Mouse (Mus musculus) intestine, postnatal 0 days (tissue): Measurements from ENCODE around the gene Acbd3. TPM values are rescaled to one million over a fixed set of nuclear protein-coding genes. Genes with fewer than 3 reads are reported as not detected.

ENCODE experiments used
- ATAC-seq: fragments of 200-750 bp; cut with Nextera tagmentation; 2 replicates; pipeline ENCODE4 v1.8.0; 2017; ENCODE audit warnings: mild to moderate bottlenecking, moderate TSS enrichment, moderate library complexity
- H3K27ac ChIP-seq: fragments of 300-500 bp; sonication (generic); 2 replicates; pipeline ENCODE4 v1.5.1; 2014; ENCODE audit warnings: mild to moderate bottlenecking, low read depth, low read length, moderate library complexity
- H3K27me3 ChIP-seq: fragments of 300-500 bp; sonication (generic); replicated peaks from 2 replicates; pipeline ENCODE4 v1.6.1; 2014; ENCODE audit warnings: low read length, mixed read lengths; ENCODE audit not compliant: control insufficient read depth, insufficient read depth
- H3K36me3 ChIP-seq: fragments of 300-500 bp; sonication (generic); 2 replicates; pipeline ENCODE4 v1.6.1; 2014; ENCODE audit warnings: mild to moderate bottlenecking, moderate library complexity; ENCODE audit not compliant: control insufficient read depth, insufficient read depth
- H3K4me1 ChIP-seq: fragments of 300-500 bp; sonication (generic); replicated peaks from 2 replicates; pipeline ENCODE4 v1.6.1; 2014; ENCODE audit warnings: antibody characterized with exemption, low read length, mixed read lengths; ENCODE audit not compliant: control insufficient read depth, insufficient read depth
- H3K4me2 ChIP-seq: fragments of 300-500 bp; sonication (generic); replicated peaks from 2 replicates; pipeline ENCODE4 v1.6.1; 2014; ENCODE audit warnings: low read depth, mild to moderate bottlenecking, moderate library complexity
- H3K4me3 ChIP-seq: fragments of 300-500 bp; sonication (generic); 2 replicates; pipeline ENCODE4 v1.5.1; 2014; ENCODE audit warnings: low read depth, low read length
- H3K9ac ChIP-seq: fragments of 300-500 bp; sonication (generic); 2 replicates; pipeline ENCODE4 v1.6.1; 2014; ENCODE audit warnings: mild to moderate bottlenecking, low read depth, low read length
- H3K9me3 ChIP-seq: fragments of 300-500 bp; sonication (generic); 2 replicates; pipeline ENCODE4 v1.6.1; 2016; ENCODE audit warnings: mixed run types; ENCODE audit not compliant: control insufficient read depth
- CTCF ChIP-seq: sonication (generic); IDR thresholded peaks from 2 replicates; pipeline ENCODE4 v1.5.1; 2016; ENCODE audit warnings: low read depth, mild to moderate bottlenecking, control low read depth, antibody characterized with exemption, moderate library complexity
- WGBS: fragments of 180-500 bp; shearing (Covaris S2); extraction: QIAGEN DNeasy Blood & Tissue Kit; methylation state at CpG from one replicate; pipeline ENCODE4 v1.1.7; 2014; 5-methylcytosine and 5-hydroxymethylcytosine counted together
- polyA plus RNA-seq: library from polyadenylated mRNA; unstranded; fragments of >200 nt; fragmentation: Nextera tagmentation; extraction: Ambion mirVana; gene quantifications from 2 replicates; pipeline ENCODE4 v1.2.1, GENCODE M21; 2015

Gene Acbd3
- polyA plus RNA-seq, 1 experiment from 2014 or later: 16.9 TPM

- H3K27ac ChIP-seq: peak overlapping the region; percentile 90
- 43% methylated on average over 3 of the region's 3 CpGs for WGBS
- ATAC-seq: peak; percentile 81
- no peaks in the 10 kb centered on the region for H3K27me3 ChIP-seq
- peaks cover 16% of the 10 kb centered on the region for H3K36me3 ChIP-seq
- H3K9ac ChIP-seq: no peak overlapping the region
- peaks cover 6% of the 10 kb centered on the region; the same call in 1 of the 2 replicates for H3K4me1 ChIP-seq
- H3K4me3 ChIP-seq: no peak overlapping the region
- H3K9me3 ChIP-seq: no peaks in the 10 kb centered on the region
- TF ChIP-seq CTCF: peak; percentile 64
- H3K4me2 ChIP-seq: peak overlapping the region; percentile 14; the same call in 1 of the 2 replicates
Observed at GRCm38 (mm10) chr1:180757252-180757955, 31.6 kb downstream of the Acbd3 start.

GRCm38 (mm10) chr1:180757956-180758520 lies 32.2 kb downstream of the Acbd3 start:
- no peak for TF ChIP-seq CTCF
- WGBS: 60% methylated on average over 7 of the region's 7 CpGs
- peak; percentile 97 for ATAC-seq
- peaks cover 10% of the 10 kb centered on the region for H3K36me3 ChIP-seq
- H3K4me1 ChIP-seq: peaks cover 6% of the 10 kb centered on the region; the same call in 1 of the 2 replicates
- H3K27me3 ChIP-seq: no peaks in the 10 kb centered on the region
- 0 out of 2 replicates have a peak overlapping the region, but pooled peaks have one; percentile 31 for H3K9ac ChIP-seq
- no peak overlapping the region for H3K4me3 ChIP-seq
- peak overlapping the region; percentile 90 for H3K27ac ChIP-seq
- no peaks in the 10 kb centered on the region for H3K9me3 ChIP-seq
- peak overlapping the region; percentile 14; the same call in 1 of the 2 replicates for H3K4me2 ChIP-seq

- H3K4me1 ChIP-seq: peaks cover 6% of the 10 kb centered on the region; the same call in 1 of the 2 replicates
- no peaks in the 10 kb centered on the region for H3K27me3 ChIP-seq
- no peak; the same call in 1 of the 2 replicates for ATAC-seq
- no peak for TF ChIP-seq CTCF
- no peaks in the 10 kb centered on the region for H3K36me3 ChIP-seq
- WGBS: 43% methylated on average over 11 of the region's 11 CpGs
- peak overlapping the region; percentile 24; the same call in 1 of the 2 replicates for H3K27ac ChIP-seq
- H3K4me2 ChIP-seq: no peak overlapping the region
- H3K9ac ChIP-seq: no peak overlapping the region
- no peak overlapping the region for H3K4me3 ChIP-seq
- no peaks in the 10 kb centered on the region for H3K9me3 ChIP-seq
Observed at GRCm38 (mm10) chr1:180762180-180762579, 36.3 kb downstream of the Acbd3 start.

GRCm38 (mm10) chr1:180762679-180763078 lies 36.8 kb downstream of the Acbd3 start:
- ATAC-seq: 0 out of 2 replicates have a peak, but pooled peaks have one; percentile 11
- Histone ChIP-seq H3K27me3 (no peaks in the 10 kb centered on the region), H3K36me3 (no peaks in the 10 kb centered on the region), H3K4me2 (no peak overlapping the region), H3K4me1 (peaks cover 6% of the 10 kb centered on the region; the same call in 1 of the 2 replicates), H3K4me3 (no peak overlapping the region), H3K27ac (peak overlapping the region; percentile 24; the same call in 1 of the 2 replicates), H3K9me3 (no peaks in the 10 kb centered on the region), H3K9ac (no peak overlapping the region)
- WGBS: 62% methylated on average over 8 of the region's 8 CpGs
- no peak for TF ChIP-seq CTCF

- peak overlapping the region; percentile 40 for H3K4me3 ChIP-seq
- peak overlapping the region; percentile 79 for H3K4me2 ChIP-seq
- H3K4me1 ChIP-seq: peaks cover 4% of the 10 kb centered on the region; the same call in 1 of the 2 replicates
- TF ChIP-seq CTCF: no peak
- no peaks in the 10 kb centered on the region for H3K36me3 ChIP-seq
- H3K27ac ChIP-seq: no peak overlapping the region
- H3K9me3 ChIP-seq: no peaks in the 10 kb centered on the region
- no peaks in the 10 kb centered on the region for H3K27me3 ChIP-seq
- ATAC-seq: no peak
- WGBS: 14% methylated on average over 14 of the region's 14 CpGs
- no peak overlapping the region for H3K9ac ChIP-seq
Observed at GRCm38 (mm10) chr1:180763307-180763706, 37.5 kb downstream of the Acbd3 start.

- WGBS: 1% methylated on average over 11 of the region's 11 CpGs
- H3K27me3 ChIP-seq: no peaks in the 10 kb centered on the region
- peak overlapping the region; percentile 79 for H3K4me2 ChIP-seq
- H3K9me3 ChIP-seq: no peaks in the 10 kb centered on the region
- H3K9ac ChIP-seq: peak overlapping the region; percentile 40; the same call in 1 of the 2 replicates
- peak; percentile 94 for TF ChIP-seq CTCF
- no peaks in the 10 kb centered on the region for H3K36me3 ChIP-seq
- no peak overlapping the region for H3K27ac ChIP-seq
- no peaks in the 10 kb centered on the region for H3K4me1 ChIP-seq
- H3K4me3 ChIP-seq: peak overlapping the region; percentile 40
- ATAC-seq: peak; percentile 49
Observed at GRCm38 (mm10) chr1:180763828-180764227, 38.0 kb downstream of the Acbd3 start.
